Mouse (Mus musculus) retina, adult 2 months (tissue): Measurements from ENCODE around the gene Psma5.

Experiments used
- DNase-seq: peaks from one replicate; pipeline ENCODE4 v3.0.0-alpha.2; 2012; ENCODE audit warnings: low read depth, low spot score

Psma5 gene

GRCm38 (mm10) chr3:108282401-108283240 lies 25.9 kb downstream of the Psma5 start:
- no peak for DNase-seq

DNA sequence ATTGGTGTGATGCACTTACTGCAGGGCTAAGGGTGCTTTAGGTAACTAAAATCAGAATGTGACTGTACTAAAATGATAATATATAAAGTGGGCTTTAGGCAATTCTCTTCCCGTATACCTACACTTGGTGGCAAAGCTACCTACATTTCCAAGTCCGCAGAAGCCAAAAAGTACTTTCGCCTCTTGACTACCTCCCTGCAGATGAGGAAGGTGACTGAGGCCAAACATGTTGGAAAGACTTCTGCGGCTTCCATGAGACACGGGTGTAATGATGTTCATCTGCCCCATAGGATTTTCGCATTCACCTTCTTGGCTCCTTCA lies 26.5 kb downstream of the Psma5 start:
- DNase-seq: no peak

DNA sequence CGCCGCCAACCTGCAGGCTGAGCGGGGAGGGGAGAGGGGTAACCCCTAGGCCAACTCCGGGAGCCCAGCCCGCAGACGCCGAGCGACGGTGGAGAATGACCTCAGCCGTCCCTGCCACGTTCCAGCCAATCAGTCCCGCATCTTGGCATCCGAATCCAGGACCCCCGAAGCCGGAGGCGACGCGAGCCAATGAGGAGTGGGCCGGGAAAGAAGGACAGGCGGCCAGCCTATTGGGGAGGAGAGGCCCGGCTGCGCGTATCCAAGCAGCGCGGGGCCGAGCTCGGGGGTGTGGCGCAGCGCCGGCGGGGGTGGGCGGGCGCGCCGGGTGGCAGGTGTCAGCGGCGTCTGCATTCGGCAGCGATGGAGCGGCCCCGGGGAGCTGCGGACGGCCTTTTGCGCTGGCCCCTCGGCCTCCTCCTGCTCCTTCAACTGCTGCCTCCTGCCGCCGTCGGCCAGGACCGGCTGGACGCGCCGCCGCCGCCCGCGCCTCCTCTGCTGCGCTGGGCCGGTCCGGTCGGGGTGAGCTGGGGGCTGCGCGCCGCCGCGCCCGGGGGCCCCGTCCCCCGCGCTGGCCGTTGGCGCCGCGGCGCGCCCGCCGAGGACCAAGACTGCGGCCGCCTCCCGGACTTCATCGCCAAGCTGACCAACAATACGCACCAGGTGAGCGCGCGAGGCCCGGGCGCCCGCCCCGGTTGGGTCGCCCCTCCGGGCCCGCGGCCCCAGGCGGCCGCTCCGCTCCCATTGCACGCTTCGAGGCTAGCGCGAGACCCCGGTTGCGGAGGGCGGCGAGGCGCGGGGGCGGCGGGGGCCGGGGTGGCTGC lies 27.3 kb downstream of the Psma5 start, which contains the start of gene Sort1:
Sort1 (plus strand) TSS at position 302 of the 821 bp plus-strand sequence.
- peak; percentile 64 for DNase-seq

- no peak for DNase-seq
Observed at GRCm38 (mm10) chr3:108285078-108285711, 28.5 kb downstream of the Psma5 start.

DNA sequence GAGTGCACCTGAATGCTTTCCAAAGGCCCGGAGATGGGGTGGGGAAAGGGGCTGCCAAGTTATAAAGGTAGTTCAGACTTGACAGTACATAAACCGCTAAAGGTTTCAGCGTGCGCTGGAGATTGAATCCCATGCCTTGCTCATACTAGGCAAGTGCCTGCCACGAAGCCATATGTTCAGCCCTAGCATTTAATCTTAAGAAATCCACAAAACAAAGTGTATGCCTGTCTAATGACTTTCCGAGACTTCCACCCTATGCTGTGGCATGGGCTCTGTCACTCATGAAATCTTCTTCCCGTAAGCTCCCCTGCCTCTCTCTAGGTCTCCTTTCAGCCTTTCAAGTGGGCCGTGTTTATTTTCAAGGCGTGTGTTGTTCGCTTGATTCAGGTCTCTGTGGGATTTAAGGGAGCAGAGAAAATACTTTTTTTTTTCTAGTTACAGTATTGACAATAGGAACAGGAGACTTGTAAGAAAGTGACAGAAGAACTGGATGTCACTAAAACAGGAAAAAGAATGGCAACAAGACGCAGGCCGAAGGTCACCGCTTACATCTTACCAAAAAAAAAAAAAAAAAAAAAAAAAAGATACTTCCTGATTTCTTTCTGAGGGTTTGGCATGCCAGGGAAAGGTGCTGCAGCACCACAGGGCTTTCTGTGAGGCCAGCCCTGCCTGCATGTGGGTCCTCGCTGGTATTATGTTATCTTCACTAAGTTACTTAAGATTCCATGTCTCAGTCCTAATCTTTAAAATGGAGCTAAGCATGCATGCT lies 30.1 kb downstream of the Psma5 start:
- DNase-seq: no peak

- DNase-seq: no peak
Observed at GRCm38 (mm10) chr3:108287811-108288805, 31.4 kb downstream of the Psma5 start.

- DNase-seq: no peak
Observed at GRCm38 (mm10) chr3:108289311-108290130, 32.8 kb downstream of the Psma5 start.

DNA sequence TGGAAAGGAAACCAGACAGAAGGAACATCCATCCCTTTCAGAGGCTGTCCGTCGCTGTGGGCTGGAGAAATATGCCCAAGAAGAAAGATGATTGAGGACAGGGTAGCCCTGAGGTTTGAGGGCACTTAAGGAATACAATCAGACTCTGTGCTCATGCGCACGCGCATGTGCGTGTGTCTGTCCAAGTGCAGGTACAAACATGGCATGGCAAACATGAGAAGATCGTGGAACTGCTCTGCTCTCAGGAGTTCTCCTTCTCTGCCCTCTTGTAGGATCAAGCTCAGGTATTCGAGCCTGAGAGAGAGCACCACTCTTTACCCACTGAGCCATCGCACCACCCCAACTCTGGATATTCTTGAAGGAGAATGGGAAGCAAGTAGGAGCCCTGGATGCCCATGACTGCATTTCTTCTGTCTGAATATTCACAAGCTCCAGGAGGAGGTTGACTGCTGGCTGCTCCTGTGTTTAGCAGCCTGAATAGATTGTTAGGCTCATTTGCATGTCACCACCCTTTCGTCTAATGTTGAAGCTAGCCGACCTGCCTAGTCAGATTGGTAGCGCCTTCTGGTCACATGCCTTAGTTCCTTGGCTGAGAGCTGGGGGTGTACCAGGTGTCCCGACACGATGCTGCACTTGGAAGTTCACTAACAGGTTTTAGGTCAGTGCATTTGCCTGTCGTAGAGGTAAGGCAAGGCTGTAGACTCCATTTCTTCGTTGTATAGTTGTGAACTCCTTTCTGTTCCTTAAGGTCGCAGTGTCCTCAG lies 34.5 kb downstream of the Psma5 start:
- no peak for DNase-seq

GRCm38 (mm10) chr3:108294398-108294797 lies 37.7 kb downstream of the Psma5 start:
- DNase-seq: no peak

- DNase-seq: no peak
Observed at GRCm38 (mm10) chr3:108295379-108296219, 38.9 kb downstream of the Psma5 start.

DNA sequence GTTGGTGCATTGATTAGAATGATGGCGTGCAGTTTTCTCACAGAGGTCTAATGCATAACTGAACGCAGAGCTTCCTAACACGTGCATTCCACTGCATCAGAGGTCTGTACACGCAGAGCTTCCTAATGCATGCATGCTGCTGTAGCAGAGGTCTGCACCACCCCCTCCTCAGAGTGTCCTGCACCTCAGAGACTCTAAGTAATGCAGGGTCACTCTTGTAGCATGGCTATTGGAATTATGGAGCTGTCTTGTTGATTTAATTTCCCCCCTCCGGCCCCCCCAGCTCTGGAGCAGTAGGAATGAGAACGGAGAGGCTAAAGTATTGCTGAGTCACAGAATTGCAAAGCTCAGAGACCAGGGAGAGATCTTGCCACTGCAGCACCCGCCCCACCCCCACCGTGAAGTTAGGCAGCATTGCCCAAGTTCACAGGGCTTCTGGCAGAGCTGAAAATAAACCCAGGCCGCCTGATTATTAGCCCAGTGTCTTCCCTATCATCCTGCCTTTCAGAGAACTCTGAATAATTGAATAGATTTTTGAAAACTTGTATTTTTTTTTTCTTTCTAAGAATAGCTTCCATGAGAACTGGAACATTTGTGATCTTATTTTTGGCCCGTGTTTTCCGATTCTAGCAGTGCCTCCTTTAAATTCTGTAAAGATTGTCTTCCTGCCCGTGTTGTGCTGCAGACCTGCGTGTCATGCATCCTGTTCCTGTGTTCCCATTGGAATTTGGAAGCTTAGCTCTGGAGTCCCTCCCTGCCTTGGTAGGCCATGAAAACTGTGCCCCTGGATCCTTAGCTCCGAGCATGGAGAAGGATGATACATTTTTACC lies 39.7 kb downstream of the Psma5 start:
- no peak for DNase-seq

GRCm38 (mm10) chr3:108297050-108297419 lies 40.3 kb downstream of the Psma5 start:
- DNase-seq: no peak

DNA sequence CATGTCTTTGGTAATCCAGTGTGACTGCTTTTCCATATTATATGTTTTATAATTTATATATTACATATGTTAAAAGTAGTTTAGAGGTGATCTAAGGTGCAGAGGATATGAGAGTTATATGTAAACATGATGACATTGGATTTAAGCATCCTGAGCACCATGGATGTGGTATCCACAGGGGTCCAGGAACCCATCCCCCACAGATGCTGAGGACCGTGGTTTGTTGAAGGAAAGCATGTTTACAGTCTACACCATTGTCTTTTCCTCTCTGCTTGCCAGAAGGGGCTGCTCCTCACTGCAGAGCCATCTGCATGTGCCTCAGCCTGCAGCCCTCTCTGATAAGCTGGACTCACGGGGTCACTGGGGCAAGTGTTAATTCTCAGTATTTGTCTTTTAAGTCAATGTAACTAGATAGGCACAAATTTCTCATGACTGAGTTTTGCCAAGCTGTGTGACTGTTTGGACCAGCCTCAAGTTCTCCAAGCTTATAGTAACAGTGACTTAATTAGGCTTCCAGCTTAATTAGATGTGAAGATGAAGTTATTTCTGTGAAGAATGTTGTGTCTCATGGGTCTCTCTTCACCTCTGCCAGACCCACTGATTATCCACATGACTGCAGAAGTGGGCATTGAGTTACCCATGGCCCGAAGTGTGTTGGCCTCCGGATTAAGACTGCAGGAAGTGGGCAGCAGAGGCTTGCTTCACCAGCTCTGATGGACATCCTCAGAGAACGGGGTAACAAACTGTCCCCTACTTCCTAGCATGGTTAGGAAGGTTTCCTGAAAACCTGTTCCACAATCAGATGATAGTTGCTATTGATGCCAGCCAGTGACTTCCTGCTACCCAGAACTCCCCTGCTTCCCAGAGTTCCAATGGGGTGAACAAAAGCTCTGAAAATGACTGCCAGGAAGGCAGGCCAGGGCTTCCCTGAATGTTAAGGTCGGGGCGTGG lies 41.2 kb downstream of the Psma5 start:
- no peak for DNase-seq

DNA sequence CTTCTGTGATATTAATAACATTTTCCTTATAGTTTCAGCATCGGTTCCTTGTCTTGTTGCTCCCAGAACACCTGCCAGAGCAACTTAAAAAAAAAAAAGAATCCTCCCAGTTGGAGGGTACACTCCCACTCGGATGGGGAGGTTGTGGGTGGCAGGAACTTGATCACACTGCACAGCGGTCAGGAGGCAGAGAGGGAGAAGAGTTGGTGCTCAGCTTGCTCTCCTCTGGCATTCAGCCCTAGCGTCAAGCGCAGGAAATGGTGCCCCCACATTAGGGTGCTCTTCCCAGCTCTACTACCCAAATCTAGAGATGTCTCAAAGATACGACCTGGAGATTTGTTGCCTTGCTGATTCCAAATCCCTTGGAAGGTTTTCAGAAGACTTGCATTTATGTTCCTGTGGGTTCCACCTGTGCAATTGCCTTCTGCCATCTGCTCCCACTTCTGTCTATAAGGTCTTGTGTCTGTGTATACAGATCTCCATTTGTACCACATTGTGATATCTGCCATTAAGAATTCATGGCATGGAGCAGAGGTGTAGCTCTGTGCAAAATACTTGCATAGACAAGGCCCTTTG lies 43.8 kb downstream of the Psma5 start:
- no peak for DNase-seq

DNA sequence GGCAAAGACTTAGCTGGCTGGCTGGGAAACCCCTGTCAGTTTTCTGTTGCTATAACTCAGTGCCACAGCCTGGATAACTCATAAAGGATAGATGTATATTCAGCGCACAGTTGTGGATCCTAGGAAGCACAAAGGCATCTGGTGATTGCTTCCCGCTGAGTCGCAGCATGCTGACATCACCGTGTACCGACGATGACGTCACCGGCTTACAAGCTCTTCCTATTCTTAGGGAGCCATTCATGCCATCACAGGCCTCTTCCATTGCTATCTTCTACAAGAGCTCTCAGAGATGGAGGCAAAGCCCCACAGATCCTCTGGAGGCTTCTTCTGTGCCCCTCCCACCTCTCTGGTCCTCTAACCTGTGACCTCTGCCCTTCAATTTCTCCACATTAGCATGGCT lies 47.0 kb downstream of the Psma5 start:
- no peak for DNase-seq
